Mouse (Mus musculus): Measurements from ENCODE around the gene Man1b1.

Gene Man1b1

GRCm38 (mm10) chr2:25305587-25306359 is 26.4 kb upstream of the Man1b1 start:
- no peak for DNase-seq (ENCODE audit: low spot score in 2 of 2)

DNA sequence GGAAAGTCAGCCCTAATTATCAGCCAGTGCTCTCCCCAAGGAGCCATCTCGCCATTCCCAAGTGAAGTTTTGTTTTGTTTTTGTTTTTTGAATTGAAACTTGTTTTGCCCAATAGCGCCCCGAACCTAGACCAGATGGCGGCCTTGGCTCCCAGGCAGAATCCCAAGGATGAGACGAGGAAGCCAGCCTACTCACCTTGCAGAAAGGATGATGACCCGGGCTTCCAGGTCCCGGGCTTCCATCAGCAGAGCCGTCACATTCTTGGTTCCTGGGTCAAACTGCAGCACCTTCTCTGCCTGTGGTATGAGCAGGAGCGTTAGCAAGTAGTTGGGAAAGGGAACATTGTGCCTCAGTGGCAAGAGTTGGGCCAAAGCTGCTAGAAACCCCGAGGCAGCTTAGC is 22.0 kb upstream of the Man1b1 start:
- no peak for DNase-seq (ENCODE audit: low spot score in 2 of 2)

- no peak for DNase-seq (ENCODE audit: low spot score in 2 of 2)
Observed at GRCm38 (mm10) chr2:25310969-25311368, 21.2 kb upstream of the Man1b1 start.

DNA sequence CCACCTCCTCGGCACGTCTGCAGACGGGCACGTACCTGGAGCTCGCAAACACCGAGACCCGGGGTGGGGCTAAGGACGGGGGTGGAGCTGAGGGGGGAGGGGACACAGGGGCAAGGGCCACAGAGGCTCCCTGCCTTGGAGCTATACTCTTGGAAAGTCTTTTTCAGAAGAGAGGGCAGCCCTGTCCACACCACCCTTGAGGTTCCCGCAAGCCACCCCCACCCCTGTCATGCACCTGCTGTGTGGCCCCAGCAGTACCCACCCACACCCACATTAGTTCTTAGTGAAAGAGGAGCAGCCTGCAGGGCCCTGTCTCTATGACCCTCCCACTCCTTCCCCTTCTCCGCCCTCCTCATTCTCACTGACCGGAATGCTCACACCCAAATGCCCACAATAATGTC is 20.6 kb upstream of the Man1b1 start:
- no peak for DNase-seq (ENCODE audit: low spot score in 2 of 2)

DNA sequence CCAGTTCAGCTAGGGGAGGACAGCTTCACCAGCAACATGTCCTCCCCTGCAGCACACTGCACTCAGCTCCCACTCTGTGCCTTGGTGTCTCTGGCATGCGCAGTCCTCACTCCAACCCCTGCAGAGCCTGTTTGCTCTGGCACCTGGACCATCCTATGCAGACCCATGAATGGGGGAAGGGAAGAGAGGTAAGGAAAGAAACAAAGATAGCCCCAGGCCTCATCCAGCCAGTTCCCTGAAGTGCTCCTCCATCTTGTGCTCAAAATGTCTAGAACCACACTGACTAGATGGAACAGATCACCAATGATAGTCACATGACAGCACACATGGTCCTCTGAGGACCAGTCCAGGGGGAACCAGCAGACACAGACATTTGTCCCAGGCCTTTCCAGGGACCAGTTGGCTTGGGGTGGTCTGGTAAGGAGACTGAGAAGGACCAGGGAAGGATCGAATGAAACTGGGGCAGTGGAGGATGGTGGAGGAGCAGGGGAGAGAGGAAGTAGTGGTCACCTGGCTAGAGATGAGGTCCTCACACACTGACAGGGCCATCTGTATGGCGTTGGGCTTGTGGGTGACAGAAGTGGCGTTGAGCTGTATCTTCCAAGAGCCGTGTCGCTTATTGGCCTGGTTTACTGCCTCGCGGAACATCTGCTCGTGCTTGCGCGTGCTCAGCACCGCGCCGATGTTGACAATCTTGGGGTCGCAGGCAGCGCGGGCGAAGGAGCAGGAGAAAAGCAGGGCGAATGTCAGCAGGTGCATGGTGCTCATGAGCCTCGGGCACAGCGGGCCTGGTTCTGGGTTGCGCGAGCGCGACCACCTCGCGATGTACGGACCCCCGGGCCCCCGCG is 13.8 kb upstream of the Man1b1 start:
- peak in 1 of 2 experiments; percentile 51 for DNase-seq (ENCODE audit: low spot score in 2 of 2)

GRCm38 (mm10) chr2:25318971-25319773 is 13.0 kb upstream of the Man1b1 start, which contains the start of gene Grin1:
TSS of gene Grin1 (minus strand) at chr2:25319187.
- DNase-seq (ENCODE audit: low spot score in 2 of 2) = peak; percentile 71 to 77

GRCm38 (mm10) chr2:25320084-25320483 is 12.1 kb upstream of the Man1b1 start:
- DNase-seq (ENCODE audit: low spot score in 2 of 2) = no peak

- DNase-seq (ENCODE audit: low spot score in 2 of 2) = no peak
Observed at GRCm38 (mm10) chr2:25326036-25326435, 6.1 kb upstream of the Man1b1 start.

- no peak for DNase-seq (ENCODE audit: low spot score in 2 of 2)
Observed at GRCm38 (mm10) chr2:25328440-25328839, 3.7 kb upstream of the Man1b1 start.

DNA sequence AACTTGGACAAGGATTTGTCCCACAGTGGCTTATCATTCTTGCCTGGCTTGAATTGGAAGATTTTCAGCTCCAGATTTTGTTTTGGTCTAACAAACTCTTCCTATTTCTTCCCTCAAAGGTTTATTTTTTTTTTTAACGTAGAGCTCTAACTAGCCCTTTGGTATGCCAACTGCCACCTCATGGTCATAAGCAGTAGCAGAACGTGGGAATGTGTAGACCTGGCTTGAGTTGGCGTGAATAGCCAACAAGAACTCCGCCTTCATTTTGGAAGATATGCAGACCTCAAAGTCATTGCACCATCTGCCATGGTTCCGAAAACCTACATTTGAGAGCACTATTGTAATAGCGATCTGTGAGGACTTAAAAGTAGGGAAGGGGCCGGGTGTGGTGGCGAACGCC is 668 bp upstream of the Man1b1 start:
- DNase-seq (ENCODE audit: low spot score in 2 of 2) = no peak

GRCm38 (mm10) chr2:25333569-25333968 is 1.4 kb downstream of the Man1b1 start:
- DNase-seq (ENCODE audit: low spot score in 2 of 2) = no peak

- DNase-seq (ENCODE audit: low spot score in 2 of 2) = no peak
Observed at GRCm38 (mm10) chr2:25338303-25338702, 6.2 kb downstream of the Man1b1 start.

DNA sequence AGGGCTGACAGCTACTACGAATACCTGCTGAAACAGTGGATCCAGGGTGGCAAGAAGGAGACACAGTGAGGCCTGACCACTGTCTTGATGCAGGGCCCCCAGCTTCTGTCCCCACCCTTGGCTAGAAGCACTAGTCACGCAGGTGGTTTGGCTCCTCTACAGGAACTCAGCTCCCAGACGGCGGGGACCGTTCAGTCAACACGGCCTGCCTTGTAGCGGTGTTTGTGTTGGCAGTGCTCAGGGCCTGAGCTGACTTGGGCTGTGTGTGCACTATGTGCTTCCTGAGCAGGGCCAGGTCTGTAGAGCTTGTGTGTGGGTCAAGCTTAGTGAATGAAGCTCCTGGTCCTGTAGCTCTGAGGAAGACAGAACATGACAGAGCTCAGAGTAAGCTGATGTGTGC is 16.0 kb downstream of the Man1b1 start:
- no peak for DNase-seq (ENCODE audit: low spot score in 2 of 2)

GRCm38 (mm10) chr2:25349499-25349898 is 17.4 kb downstream of the Man1b1 start:
- no peak for DNase-seq (ENCODE audit: low spot score in 2 of 2)

DNA sequence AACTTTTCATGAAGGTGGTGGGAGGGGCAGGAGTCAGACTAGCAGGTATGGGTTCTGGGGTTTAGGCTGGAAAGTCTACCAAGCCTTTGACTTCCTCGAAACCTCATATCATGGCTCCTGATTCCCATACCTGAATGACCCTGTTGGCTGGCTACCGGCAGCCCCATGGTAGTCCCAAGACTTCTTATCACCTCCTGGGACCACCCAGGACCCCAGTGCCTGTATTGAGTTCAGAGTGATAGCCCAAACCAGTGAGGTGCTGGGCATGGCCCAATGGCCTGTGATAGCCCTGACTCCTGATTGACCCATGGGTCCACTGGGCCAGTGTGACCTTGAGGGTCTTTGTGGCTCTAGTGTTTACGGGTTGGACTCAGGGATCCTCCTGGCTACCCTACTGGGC is 18.6 kb downstream of the Man1b1 start:
- no peak for DNase-seq (ENCODE audit: low spot score in 2 of 2)

GRCm38 (mm10) chr2:25354211-25354610 is 22.1 kb downstream of the Man1b1 start:
- DNase-seq (ENCODE audit: low spot score in 2 of 2) = no peak

DNA sequence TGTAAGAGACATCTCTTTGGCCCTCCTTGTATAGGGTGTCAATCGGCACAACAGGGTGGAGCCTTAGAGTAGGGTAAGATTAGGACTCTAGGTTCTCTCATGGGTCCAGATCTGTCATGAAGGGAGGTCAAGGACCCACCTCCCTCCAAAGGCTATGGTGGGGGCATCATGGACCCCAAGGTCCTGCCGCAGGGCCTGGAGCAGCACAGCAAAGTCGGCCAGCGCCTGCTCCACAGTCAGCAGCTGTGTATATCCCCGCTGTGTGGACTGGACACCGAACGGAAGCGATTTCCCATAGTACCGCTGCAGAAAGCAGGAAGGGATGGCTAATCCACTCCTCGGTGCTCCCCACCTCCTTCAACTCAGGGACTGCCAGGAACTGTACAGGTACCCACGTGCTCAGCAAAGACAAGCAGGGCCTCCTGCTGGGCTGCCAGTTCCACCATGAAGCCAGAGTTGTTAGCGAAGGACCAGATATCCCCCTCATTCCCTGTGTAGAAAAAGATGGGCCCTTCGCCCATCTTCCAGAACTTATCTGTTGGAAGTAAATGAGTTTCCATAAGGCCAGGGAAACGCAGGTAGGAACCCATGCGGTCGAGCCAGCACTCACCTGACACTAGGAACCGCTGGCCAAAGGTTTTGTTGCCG is 23.4 kb downstream of the Man1b1 start:
- DNase-seq (ENCODE audit: low spot score in 2 of 2) = no peak

- peak; percentile 54 to 73 for DNase-seq (ENCODE audit: low spot score in 2 of 2)
Observed at GRCm38 (mm10) chr2:25356208-25357079, 24.3 kb downstream of the Man1b1 start, which contains the start of gene Dpp7. TSS of gene Dpp7 (minus strand) at chr2:25356359.

- DNase-seq (ENCODE audit: low spot score in 2 of 2) = no peak
Observed at GRCm38 (mm10) chr2:25359848-25360247, 27.7 kb downstream of the Man1b1 start.

DNA sequence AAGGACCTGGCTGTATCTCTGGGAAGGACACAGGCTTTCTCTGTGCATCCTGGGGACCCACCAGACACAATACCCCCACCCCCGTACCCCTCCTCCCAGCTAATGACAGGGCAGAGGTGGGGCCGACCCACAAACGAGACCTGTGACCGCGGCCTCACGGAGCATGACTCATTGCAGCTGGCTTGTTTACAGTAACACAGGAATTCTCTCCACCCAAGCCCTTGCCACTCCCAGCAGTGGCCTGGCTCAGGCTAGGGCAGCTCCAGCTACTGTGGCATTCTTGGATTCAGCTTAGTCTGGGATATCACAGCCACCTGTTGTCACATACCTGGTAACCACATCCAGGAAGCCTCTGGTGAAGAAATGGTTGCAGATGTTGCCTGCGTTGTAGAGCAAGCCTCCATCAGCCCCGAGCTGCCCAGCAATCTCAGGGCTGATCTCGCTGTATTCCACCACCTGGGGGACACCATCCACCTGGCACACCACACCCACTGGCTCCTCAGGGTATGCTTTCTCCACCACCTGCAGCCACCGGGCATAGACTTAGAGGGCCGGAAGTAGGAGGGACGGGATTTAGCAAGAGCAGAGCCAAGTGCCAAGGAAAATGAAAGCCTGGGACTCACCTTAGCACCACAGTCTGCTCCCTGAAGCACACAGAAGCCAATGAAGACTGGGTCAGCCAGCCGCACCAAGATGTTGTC is 31.5 kb downstream of the Man1b1 start:
- DNase-seq (ENCODE audit: low spot score in 2 of 2) = no peak

Data from frontal cortex, postnatal 25 days (tissue).